Mouse (Mus musculus): ENCODE results near the gene Fdxr. TPM values are rescaled to one million over a fixed set of nuclear protein-coding genes. Genes with fewer than 3 reads are reported as not detected.

The Fdxr gene
- polyA plus RNA-seq, 2 experiments from 2014 or later, result 18.4 to 26.6 TPM

GRCm38 (mm10) chr11:115289885-115290284 lies 13.0 kb upstream of the Fdxr start:
- ATAC-seq, result no peak

GRCm38 (mm10) chr11:115288305-115288704 lies 11.5 kb upstream of the Fdxr start:
- no peak for ATAC-seq

GRCm38 (mm10) chr11:115287386-115287785 lies 10.5 kb upstream of the Fdxr start:
- no peak for ATAC-seq

GRCm38 (mm10) chr11:115286201-115286993 lies 9.5 kb upstream of the Fdxr start:
- no peak for ATAC-seq

- ATAC-seq, result no peak
Measured at GRCm38 (mm10) chr11:115285282-115285681, 8.4 kb upstream of the Fdxr start.

- no peak for ATAC-seq
Measured at GRCm38 (mm10) chr11:115283891-115284620, 7.2 kb upstream of the Fdxr start.

- ATAC-seq, result no peak
Measured at GRCm38 (mm10) chr11:115283486-115283765, 6.6 kb upstream of the Fdxr start.

- no peak for ATAC-seq
Measured at GRCm38 (mm10) chr11:115282723-115283485, 6.1 kb upstream of the Fdxr start.

- no peak for ATAC-seq
Measured at GRCm38 (mm10) chr11:115282295-115282694, 5.4 kb upstream of the Fdxr start.

- ATAC-seq, result no peak
Measured at GRCm38 (mm10) chr11:115279726-115280125, 2.9 kb upstream of the Fdxr start.

GRCm38 (mm10) chr11:115278176-115278575 lies 1.3 kb upstream of the Fdxr start:
- ATAC-seq, result no peak

- no peak for ATAC-seq
Measured at GRCm38 (mm10) chr11:115277604-115277975, 740 bp upstream of the Fdxr start.

- ATAC-seq, result no peak
Measured at GRCm38 (mm10) chr11:115275954-115276353, 896 bp downstream of the Fdxr start.

GRCm38 (mm10) chr11:115275509-115275908 lies 1.3 kb downstream of the Fdxr start:
- no peak for ATAC-seq

- no peak for ATAC-seq
Measured at GRCm38 (mm10) chr11:115274771-115275170, 2.1 kb downstream of the Fdxr start.

- ATAC-seq, result no peak
Measured at GRCm38 (mm10) chr11:115274178-115274577, 2.7 kb downstream of the Fdxr start.

GRCm38 (mm10) chr11:115273735-115274134 lies 3.1 kb downstream of the Fdxr start:
- ATAC-seq, result no peak

GRCm38 (mm10) chr11:115272894-115273498 lies 3.9 kb downstream of the Fdxr start:
- ATAC-seq, result no peak

- no peak for ATAC-seq
Measured at GRCm38 (mm10) chr11:115271481-115271880, 5.4 kb downstream of the Fdxr start.

GRCm38 (mm10) chr11:115271052-115271451 lies 5.8 kb downstream of the Fdxr start:
- ATAC-seq, result no peak

GRCm38 (mm10) chr11:115270148-115270861 lies 6.5 kb downstream of the Fdxr start:
- no peak for ATAC-seq

GRCm38 (mm10) chr11:115269330-115270066 lies 7.4 kb downstream of the Fdxr start:
- ATAC-seq, result no peak
